Mouse (Mus musculus): ENCODE results near the gene Opn3. TPM values are rescaled to one million over a fixed set of nuclear protein-coding genes. Genes with fewer than 3 reads are reported as not detected.

Opn3 gene
- polyA plus RNA-seq, 1 experiment = 1.4 TPM

GRCm38 (mm10) chr1:175625990-175626692 lies 66.4 kb downstream of the Opn3 start:
- peak in 1 of 2 experiments; percentile 67 for DNase-seq (ENCODE audit: low read depth in 1 of 2, low spot score in 2 of 2)
- H3K36me3 ChIP-seq (ENCODE audit: control insufficient read depth, insufficient read depth, low read length) = no peaks in the 10 kb centered on the region; the same call in 1 of the 2 replicates
- peak overlapping the region; percentile 81 for H3K27ac ChIP-seq (ENCODE audit: insufficient read depth, low read length)
- H3K27me3 ChIP-seq (ENCODE audit: control insufficient read depth, insufficient read depth, low read length) = no peaks in the 10 kb centered on the region
- TF ChIP-seq POLR2A (IDR thresholded peaks at IDR 0.05; ENCODE audit: low read depth, low read length) (no peak), CTCF (IDR thresholded peaks at IDR 0.05; ENCODE audit: extremely low read depth, insufficient read depth, insufficient read length, insufficient replicate concordance) (peak; percentile 36; the same call in 1 of the 2 replicates)
- H3K4me1 ChIP-seq (ENCODE audit: control insufficient read depth, insufficient read depth, insufficient read length) = peaks cover 8% of the 10 kb centered on the region; the same call in 1 of the 2 replicates
- 3% methylated on average over 1 of the region's 1 CpGs for WGBS
- H3K4me3 ChIP-seq (ENCODE audit: extremely low read depth, insufficient read depth, insufficient read length) = peak overlapping the region; percentile 63

DNA sequence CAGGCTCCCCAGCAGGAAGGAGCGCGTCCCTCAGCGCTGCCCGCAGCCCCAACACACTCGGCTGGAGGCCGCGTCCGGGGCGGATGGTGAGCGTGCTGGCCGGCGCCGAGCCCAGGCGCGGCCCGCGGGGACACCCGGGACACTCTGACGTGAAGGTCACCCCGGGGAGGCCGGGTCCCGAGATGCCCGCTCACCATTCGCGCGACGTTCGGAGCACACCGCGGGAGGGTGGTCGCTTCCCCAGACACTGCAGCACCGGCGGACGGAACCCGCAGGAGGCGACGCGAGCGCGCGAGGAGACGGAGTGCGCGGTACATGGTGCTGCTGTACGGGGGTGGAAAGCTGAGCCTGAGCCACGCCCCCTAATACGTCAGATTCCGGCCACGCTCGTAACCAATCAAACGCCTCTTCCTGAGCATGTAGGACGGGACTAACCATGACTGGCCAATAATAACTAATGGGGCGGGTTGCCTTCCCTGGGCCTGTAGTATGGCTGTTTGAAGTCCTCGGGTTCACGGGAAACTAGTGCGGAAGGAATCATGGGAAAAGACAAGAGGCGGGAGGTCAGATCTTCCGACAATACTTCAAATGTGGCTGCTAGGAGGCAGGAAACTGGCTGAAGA lies 67.2 kb downstream of the Opn3 start, which contains the start of gene Fh1:
Gene Fh1, minus strand, starts transcription at position 379 of the 623 bp plus-strand sequence.
- TF ChIP-seq POLR2A (IDR thresholded peaks at IDR 0.05; ENCODE audit: low read depth, low read length) = peak; percentile 94
- TF ChIP-seq CTCF (IDR thresholded peaks at IDR 0.05; ENCODE audit: extremely low read depth, insufficient read depth, insufficient read length, insufficient replicate concordance) = no peak
- under 1% methylated on average over 58 of the region's 58 CpGs for WGBS
- no peaks in the 10 kb centered on the region for H3K27me3 ChIP-seq (ENCODE audit: control insufficient read depth, insufficient read depth, low read length)
- peaks cover 8% of the 10 kb centered on the region; the same call in 1 of the 2 replicates for H3K4me1 ChIP-seq (ENCODE audit: control insufficient read depth, insufficient read depth, insufficient read length)
- H3K36me3 ChIP-seq (ENCODE audit: control insufficient read depth, insufficient read depth, low read length) = no peaks in the 10 kb centered on the region; the same call in 1 of the 2 replicates
- peak within 1 kb of the TSS; percentile 81 for H3K27ac ChIP-seq (ENCODE audit: insufficient read depth, low read length)
- DNase-seq (ENCODE audit: low read depth in 1 of 2, low spot score in 2 of 2) = peak; percentile 93 to 95
- peak within 1 kb of the TSS; percentile 70 for H3K4me3 ChIP-seq (ENCODE audit: extremely low read depth, insufficient read depth, insufficient read length)

DNA sequence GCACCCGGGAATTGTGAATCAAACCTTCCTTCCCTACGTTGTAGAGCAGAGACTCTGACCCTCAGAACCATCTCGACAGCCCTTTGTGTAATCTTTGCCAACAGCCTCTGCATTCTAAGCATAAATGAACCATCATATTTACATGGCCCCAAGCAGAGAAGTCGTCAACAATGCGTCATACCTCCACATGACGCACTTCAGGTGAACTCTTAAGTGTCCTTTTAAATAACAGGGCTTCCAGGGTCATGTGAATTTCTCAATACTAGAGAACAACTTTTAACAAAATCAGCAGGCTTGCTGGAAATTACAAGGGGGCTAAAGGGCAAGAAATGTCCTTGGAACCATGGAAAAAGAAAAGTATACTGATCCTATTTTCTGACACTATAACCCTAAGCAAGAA lies 68.9 kb downstream of the Opn3 start:
- Histone ChIP-seq H3K27me3 (ENCODE audit: control insufficient read depth, insufficient read depth, low read length) (no peaks in the 10 kb centered on the region), H3K4me1 (ENCODE audit: control insufficient read depth, insufficient read depth, insufficient read length) (peaks cover 8% of the 10 kb centered on the region; the same call in 1 of the 2 replicates), H3K36me3 (ENCODE audit: control insufficient read depth, insufficient read depth, low read length) (no peaks in the 10 kb centered on the region; the same call in 1 of the 2 replicates), H3K4me3 (ENCODE audit: extremely low read depth, insufficient read depth, insufficient read length) (no peak overlapping the region), H3K27ac (ENCODE audit: insufficient read depth, low read length) (no peak overlapping the region)
- WGBS = 93% methylated on average over 6 of the region's 6 CpGs
- no peak for DNase-seq (ENCODE audit: low read depth in 1 of 2, low spot score in 2 of 2)
- TF ChIP-seq CTCF (IDR thresholded peaks at IDR 0.05; ENCODE audit: extremely low read depth, insufficient read depth, insufficient read length, insufficient replicate concordance) (no peak), POLR2A (IDR thresholded peaks at IDR 0.05; ENCODE audit: low read depth, low read length) (no peak)

DNA sequence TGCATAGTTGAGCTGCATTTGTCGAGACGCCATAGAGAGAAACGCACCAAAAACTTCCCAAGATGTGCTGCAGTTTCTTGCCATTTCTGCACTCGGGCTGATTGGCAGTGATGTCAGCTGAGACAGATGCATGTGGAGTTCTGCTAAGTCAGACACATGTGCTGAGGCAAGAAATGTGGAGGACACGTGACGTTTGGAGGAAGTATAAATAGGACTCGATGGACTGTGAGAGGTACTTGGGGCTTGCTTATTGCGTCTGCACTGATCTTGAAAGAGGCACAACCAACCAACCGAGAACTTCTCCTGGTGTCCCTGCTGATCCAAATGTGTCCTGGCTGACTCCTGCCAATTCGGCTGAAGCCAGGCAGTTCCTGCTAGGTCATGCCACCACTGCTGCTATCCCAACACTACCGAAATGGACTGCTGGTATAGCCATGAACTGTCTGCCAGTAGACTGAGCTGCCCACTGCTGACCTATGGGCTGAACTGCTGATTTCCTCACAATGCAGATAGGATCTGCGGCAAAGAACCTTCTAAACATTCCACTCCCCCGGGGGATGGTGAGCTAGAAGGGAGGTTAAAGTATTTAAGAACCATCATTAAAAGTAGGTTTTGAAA lies 72.7 kb downstream of the Opn3 start, which contains the start of gene Kmo:
Gene Kmo, plus strand, starts transcription at position 568 of the 618 bp plus-strand sequence.
- WGBS = 88% methylated on average over 13 of the region's 13 CpGs

DNA sequence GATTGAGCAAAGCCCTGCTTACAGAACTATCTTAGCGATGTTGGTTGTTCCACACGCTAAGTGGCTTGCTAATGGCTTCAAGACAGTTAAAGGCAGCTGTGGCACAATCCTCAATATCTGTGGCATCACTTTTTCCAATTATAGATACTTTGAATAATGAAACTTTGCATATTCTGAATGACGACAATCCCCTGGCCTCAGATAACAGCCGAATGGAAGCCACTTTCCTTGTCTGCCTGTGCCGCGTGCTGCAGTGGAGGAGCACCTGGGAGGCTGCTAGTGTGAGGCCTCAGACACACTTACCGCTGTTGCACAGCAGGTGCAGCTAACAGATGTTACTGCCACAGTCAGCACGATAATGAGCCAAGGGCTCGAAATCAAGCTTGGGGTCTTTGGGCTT lies 77.6 kb downstream of the Opn3 start:
- Histone ChIP-seq H3K4me1 (ENCODE audit: control insufficient read depth, insufficient read depth, insufficient read length) (no peaks in the 10 kb centered on the region), H3K27me3 (ENCODE audit: control insufficient read depth, insufficient read depth, low read length) (no peaks in the 10 kb centered on the region), H3K36me3 (ENCODE audit: control insufficient read depth, insufficient read depth, low read length) (peaks cover 39% of the 10 kb centered on the region), H3K4me3 (ENCODE audit: extremely low read depth, insufficient read depth, insufficient read length) (no peak overlapping the region), H3K27ac (ENCODE audit: insufficient read depth, low read length) (no peak overlapping the region)
- no peak for TF ChIP-seq CTCF (IDR thresholded peaks at IDR 0.05; ENCODE audit: extremely low read depth, insufficient read depth, insufficient read length, insufficient replicate concordance)
- no peak for DNase-seq (ENCODE audit: low read depth in 1 of 2, low spot score in 2 of 2)
- 94% methylated on average over 9 of the region's 9 CpGs for WGBS

More for the DNA sequence above, 72.7 kb downstream of the Opn3 start, which contains the start of gene Kmo:
- H3K36me3 ChIP-seq (ENCODE audit: control insufficient read depth, insufficient read depth, low read length) = peaks cover 20% of the 10 kb centered on the region
- H3K27me3 ChIP-seq (ENCODE audit: control insufficient read depth, insufficient read depth, low read length) = no peaks in the 10 kb centered on the region
- no peak for DNase-seq (ENCODE audit: low read depth in 1 of 2, low spot score in 2 of 2)
- TF ChIP-seq CTCF (IDR thresholded peaks at IDR 0.05; ENCODE audit: extremely low read depth, insufficient read depth, insufficient read length, insufficient replicate concordance) (no peak), POLR2A (IDR thresholded peaks at IDR 0.05; ENCODE audit: low read depth, low read length) (no peak)
- no peaks in the 10 kb centered on the region; the same call in 1 of the 2 replicates for H3K4me1 ChIP-seq (ENCODE audit: control insufficient read depth, insufficient read depth, insufficient read length)
- H3K4me3 ChIP-seq (ENCODE audit: extremely low read depth, insufficient read depth, insufficient read length) = no peak within 1 kb of the TSS
- H3K27ac ChIP-seq (ENCODE audit: insufficient read depth, low read length) = no peak within 1 kb of the TSS

Other genes starting within 250 kb of the Opn3 start
- gene Rgs7, start 200.3 kb downstream of the Opn3 start, polyA plus RNA-seq (2012; rRNA removed) = 0.04 and 0.11 TPM in 2 replicates
- gene Kmo, start 72.4 kb downstream of the Opn3 start, polyA plus RNA-seq (2012; rRNA removed) = 11.1 and 11.8 TPM in 2 replicates
- 11.1 and 11.2 TPM in 2 replicates for gene Fh1, start 67.1 kb downstream of the Opn3 start, polyA plus RNA-seq (2012; rRNA removed)
- 4.6 and 16.3 TPM in 2 replicates for gene Chml, start 125 bp upstream of the Opn3 start, polyA plus RNA-seq (2012; rRNA removed)
- not detected in 2 replicates for gene Wdr64, start 5.8 kb upstream of the Opn3 start, polyA plus RNA-seq (2012; rRNA removed)
- gene Exo1, start 187.8 kb upstream of the Opn3 start, polyA plus RNA-seq (2012; rRNA removed) = 0.49 and 0.64 TPM in 2 replicates
- gene Gm38100, start 227.6 kb upstream of the Opn3 start, polyA plus RNA-seq (2012; rRNA removed) = not detected in 2 replicates